Mouse (Mus musculus) G1E (cell line): Measurements from ENCODE around the gene Lrrc75b. TPM values are rescaled to one million over a fixed set of nuclear protein-coding genes. Genes with fewer than 3 reads are reported as not detected.

Experiments
- ATAC-seq: 2 replicates; pipeline ENCODE4 v1.8.0; 2016; ENCODE audit warnings: mild to moderate bottlenecking; ENCODE audit not compliant: insufficient number of reproducible peaks, poor library complexity, low FRiP score, severe bottlenecking; ENCODE audit errors: extremely low read depth
- DNase-seq: peaks from one replicate; pipeline ENCODE4 v3.0.0; 2012; ENCODE audit warnings: low spot score
- H3K27me3 ChIP-seq: 2 replicates; pipeline ENCODE4 v1.6.1; 2012; ENCODE audit warnings: mild to moderate bottlenecking, low read length, inconsistent platforms; ENCODE audit not compliant: insufficient read depth
- H3K36me3 ChIP-seq: replicated peaks from 2 replicates; pipeline ENCODE3; 2012; ENCODE audit warnings: mild to moderate bottlenecking, inconsistent platforms
- H3K4me1 ChIP-seq: 2 replicates; pipeline ENCODE4 v1.6.1; 2012; ENCODE audit warnings: low read depth, low read length, inconsistent platforms, mixed read lengths; ENCODE audit not compliant: insufficient read depth
- H3K4me3 ChIP-seq: 2 replicates; pipeline ENCODE4 v1.5.1; 2012; ENCODE audit warnings: low read depth, mild to moderate bottlenecking, inconsistent platforms, low read length, moderate library complexity, mixed read lengths
- H3K9me3 ChIP-seq: replicated peaks from 2 replicates; pipeline ENCODE4 v1.6.1; 2012; ENCODE audit warnings: inconsistent platforms
- CTCF ChIP-seq: IDR thresholded peaks from 2 replicates; pipeline ENCODE4 v1.5.1; 2012; ENCODE audit warnings: low read depth, low read length, inconsistent platforms, mixed read lengths
- GATA1 ChIP-seq: IDR thresholded peaks from 2 replicates; pipeline ENCODE4 v1.6.1; 2012; ENCODE audit warnings: borderline replicate concordance, low read length, inconsistent platforms, mixed read lengths
- GATA2 ChIP-seq: IDR thresholded peaks from 2 replicates; pipeline ENCODE4 v1.6.1; 2012; ENCODE audit warnings: low read depth, low read length, inconsistent platforms, borderline replicate concordance
- POLR2AphosphoS5 ChIP-seq: IDR thresholded peaks from 2 replicates; pipeline ENCODE4 v1.6.1; 2012; ENCODE audit warnings: low read depth, low read length, inconsistent platforms; ENCODE audit not compliant: insufficient replicate concordance
- TAL1 ChIP-seq: conservative IDR thresholded peaks from 2 replicates; pipeline ENCODE4 v1.6.1; 2012; ENCODE audit warnings: low read depth, low read length, inconsistent platforms, mixed read lengths
- polyA plus RNA-seq: library from polyadenylated mRNA; stranded (reverse); fragments of >175 nt; gene quantifications from 2 replicates; pipeline ENCODE4 v1.2.3, GENCODE M21; 2012
- total RNA-seq, 2 experiments: library from RNA; stranded (forward) in 1 of 2; stranded (reverse) in 1 of 2; fragments of 200-1000 nt in 1 of 2; fragments of >200 nt in 1 of 2; fragmentation: Nextera tagmentation in 1 of 2; gene quantifications; 2 replicates each; pipeline ENCODE4 v1.2.3; 2014 to 2017

Gene Lrrc75b
- total and polyA plus RNA-seq, 3 experiments = 0.05 TPM; not detected in 2

DNA sequence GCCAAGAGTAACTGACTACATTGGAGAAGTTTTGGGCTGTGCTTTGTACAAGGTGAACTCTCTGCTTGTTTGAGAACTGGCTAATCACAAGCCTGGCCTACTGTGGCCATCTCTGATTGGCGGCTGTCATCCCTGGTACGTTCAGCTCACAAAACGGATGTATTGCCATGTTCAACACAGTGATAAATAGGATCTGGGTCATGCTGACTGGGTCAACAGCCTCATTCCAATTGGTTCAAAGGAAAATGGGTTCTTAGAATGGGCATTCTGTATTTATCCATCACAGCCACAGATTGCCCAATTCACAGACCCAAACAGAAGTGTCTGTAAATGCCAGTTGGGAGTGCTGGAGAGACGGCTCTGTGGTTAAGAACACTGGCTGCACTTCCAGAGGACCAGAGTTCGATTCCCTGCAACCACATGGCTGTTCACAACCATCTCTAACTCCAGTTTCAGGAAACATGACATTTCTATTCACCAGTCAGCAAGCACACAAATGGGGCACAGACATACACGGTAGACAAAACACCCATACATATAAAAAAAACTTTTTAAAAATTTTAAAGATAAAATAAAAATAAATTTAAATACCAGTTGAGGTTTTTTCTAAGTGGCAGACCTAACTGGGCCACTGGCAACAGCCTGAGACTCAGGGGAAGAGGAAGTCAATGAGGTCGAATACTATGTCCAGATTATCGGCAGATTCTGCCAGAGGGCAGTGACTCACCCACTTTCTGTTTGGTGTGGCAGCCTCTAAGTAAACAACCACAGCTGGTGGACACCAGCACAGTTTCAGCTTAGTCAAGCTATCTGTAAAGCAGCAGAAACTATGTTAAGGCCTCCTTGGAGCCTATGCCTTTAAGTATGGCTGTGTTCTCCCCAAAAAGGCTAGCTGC is 55.6 kb downstream of the Lrrc75b start:
- Histone ChIP-seq H3K4me1 (peaks cover 9% of the 10 kb centered on the region; the same call in 1 of the 2 replicates), H3K27me3 (no peaks in the 10 kb centered on the region), H3K9me3 (no peaks in the 10 kb centered on the region), H3K4me3 (no peak overlapping the region), H3K36me3 (peaks cover 50% of the 10 kb centered on the region)
- TF ChIP-seq TAL1 (no peak), GATA2 (no peak), GATA1 (no peak)
- DNase-seq = no peak
- peak; percentile 57 for ATAC-seq

DNA sequence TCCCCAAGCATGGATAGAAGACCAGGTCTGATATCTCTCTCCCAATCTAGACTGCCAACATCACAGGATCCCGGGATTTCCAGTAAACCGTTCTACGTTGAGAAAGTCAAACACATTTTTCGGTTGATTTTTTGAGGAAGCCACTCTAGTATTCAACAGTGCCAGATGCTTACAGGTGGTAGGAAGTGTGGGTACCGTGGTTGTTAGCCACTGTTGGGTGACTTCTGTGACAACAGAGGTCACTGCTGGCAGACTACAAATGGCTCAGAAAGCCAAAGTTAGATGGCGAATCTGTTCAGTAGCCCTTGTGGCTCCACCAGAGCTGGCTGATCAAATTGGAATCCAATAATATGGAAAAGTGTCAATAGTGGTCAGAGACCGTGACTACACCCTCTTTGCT is 56.4 kb downstream of the Lrrc75b start:
- H3K9me3 ChIP-seq = no peaks in the 10 kb centered on the region
- H3K4me1 ChIP-seq = 0 out of 2 replicates have a peak, but pooled peaks cover 5% of the 10 kb centered on the region
- no peak for TF ChIP-seq GATA1
- no peak for ATAC-seq
- no peak for DNase-seq
- H3K27me3 ChIP-seq = no peaks in the 10 kb centered on the region
- no peak overlapping the region for H3K4me3 ChIP-seq
- peaks cover 42% of the 10 kb centered on the region for H3K36me3 ChIP-seq

DNA sequence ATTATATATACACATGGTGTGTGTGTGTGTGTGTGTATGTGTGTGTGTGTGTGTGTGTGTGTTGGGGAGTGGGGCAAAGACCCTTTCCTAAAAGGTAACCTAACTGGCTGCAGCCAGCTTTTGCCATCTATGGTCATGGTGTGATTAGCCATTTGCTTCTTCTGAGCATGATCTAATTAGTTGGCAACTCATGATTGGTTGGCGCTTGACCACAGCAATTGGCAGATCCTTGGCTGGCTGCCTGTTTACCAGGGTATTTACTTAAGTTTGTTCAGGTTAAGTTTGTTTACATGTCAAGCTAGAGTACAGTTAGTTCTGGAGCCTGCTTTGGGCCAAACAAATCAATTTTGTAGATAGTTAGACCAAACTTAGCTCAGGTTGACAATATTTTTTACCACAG is 58.5 kb downstream of the Lrrc75b start:
- DNase-seq (no peak), ATAC-seq (no peak)
- 0 out of 2 replicates have a peak, but pooled peaks cover 5% of the 10 kb centered on the region for H3K4me1 ChIP-seq
- H3K36me3 ChIP-seq = peaks cover 22% of the 10 kb centered on the region
- no peaks in the 10 kb centered on the region; the same call in 1 of the 2 replicates for H3K27me3 ChIP-seq
- no peak overlapping the region for H3K4me3 ChIP-seq
- no peaks in the 10 kb centered on the region for H3K9me3 ChIP-seq
- TF ChIP-seq CTCF (no peak), GATA2 (no peak), GATA1 (no peak), TAL1 (no peak), POLR2AphosphoS5 (no peak)

DNA sequence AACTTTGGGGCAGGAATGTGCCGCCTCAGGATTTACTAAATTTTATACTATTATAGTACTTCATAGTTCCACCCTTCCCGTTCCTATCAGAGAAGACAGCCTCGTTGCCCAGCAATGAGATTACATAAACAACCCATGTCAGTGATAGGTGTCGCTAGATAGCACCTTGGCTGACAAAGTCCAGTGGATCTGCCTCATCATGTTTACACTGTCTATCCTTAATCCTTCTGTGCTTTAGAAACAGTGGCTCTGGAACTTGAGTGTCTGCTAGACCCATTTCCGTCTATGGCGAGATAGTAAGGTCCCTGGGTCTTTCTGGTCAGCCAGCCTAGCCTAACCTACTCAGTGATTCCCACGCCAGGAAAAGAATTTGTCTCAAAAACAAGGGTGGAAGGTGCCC is 59.8 kb downstream of the Lrrc75b start:
- Histone ChIP-seq H3K4me3 (no peak overlapping the region), H3K4me1 (0 out of 2 replicates have a peak, but pooled peaks cover 5% of the 10 kb centered on the region), H3K36me3 (peaks cover 17% of the 10 kb centered on the region), H3K9me3 (no peaks in the 10 kb centered on the region), H3K27me3 (peaks cover 2% of the 10 kb centered on the region; the same call in 1 of the 2 replicates)
- DNase-seq (no peak), ATAC-seq (no peak)
- TF ChIP-seq CTCF (no peak), POLR2AphosphoS5 (no peak), GATA2 (no peak), TAL1 (no peak), GATA1 (no peak)

Other genes with a start within 250 kb of the Lrrc75b start
- not detected in 2 replicates for gene Adora2a, start 243.5 kb downstream of the Lrrc75b start, total RNA-seq (2014; fragmentation: Nextera tagmentation)
- 0.06 and 0.33 TPM in 2 replicates for gene Adora2a, start 243.5 kb downstream of the Lrrc75b start, total RNA-seq (2017)
- gene Adora2a, start 243.5 kb downstream of the Lrrc75b start, polyA plus RNA-seq = 0.03 TPM in 1 of 2 replicates, not detected in the other
- not detected in 2 replicates for gene Upb1, start 159.2 kb downstream of the Lrrc75b start, total RNA-seq (2014; fragmentation: Nextera tagmentation)
- gene Upb1, start 159.2 kb downstream of the Lrrc75b start, total RNA-seq (2017) = 0.17 and 0.27 TPM in 2 replicates
- not detected in 2 replicates for gene Upb1, start 159.2 kb downstream of the Lrrc75b start, polyA plus RNA-seq
- gene Snrpd3, start 42.8 kb downstream of the Lrrc75b start, total RNA-seq (2014; fragmentation: Nextera tagmentation) = 83.0 and 116 TPM in 2 replicates
- 50.9 and 51.6 TPM in 2 replicates for gene Snrpd3, start 42.8 kb downstream of the Lrrc75b start, total RNA-seq (2017)
- 19.5 and 29.9 TPM in 2 replicates for gene Snrpd3, start 42.8 kb downstream of the Lrrc75b start, polyA plus RNA-seq
- 17.0 and 26.1 TPM in 2 replicates for gene Gucd1, start 42.4 kb downstream of the Lrrc75b start, total RNA-seq (2014; fragmentation: Nextera tagmentation)
- gene Gucd1, start 42.4 kb downstream of the Lrrc75b start, total RNA-seq (2017) = 41.7 and 48.6 TPM in 2 replicates
- gene Gucd1, start 42.4 kb downstream of the Lrrc75b start, polyA plus RNA-seq = 14.5 and 15.8 TPM in 2 replicates
- gene Ggt1, start 1.3 kb upstream of the Lrrc75b start, total RNA-seq (2014; fragmentation: Nextera tagmentation) = not detected in 2 replicates
- not detected in 2 replicates for gene Ggt1, start 1.3 kb upstream of the Lrrc75b start, total RNA-seq (2017)
- 0.12 TPM in 1 of 2 replicates, not detected in the other for gene Ggt1, start 1.3 kb upstream of the Lrrc75b start, polyA plus RNA-seq
- not detected in 2 replicates for gene Ggt5, start 29.0 kb upstream of the Lrrc75b start, total RNA-seq (2014; fragmentation: Nextera tagmentation)
- gene Ggt5, start 29.0 kb upstream of the Lrrc75b start, total RNA-seq (2017) = 0.22 TPM in 1 of 2 replicates, not detected in the other
- not detected in 2 replicates for gene Ggt5, start 29.0 kb upstream of the Lrrc75b start, polyA plus RNA-seq
- gene Susd2, start 83.7 kb upstream of the Lrrc75b start, total RNA-seq (2014; fragmentation: Nextera tagmentation) = not detected in 2 replicates
- gene Susd2, start 83.7 kb upstream of the Lrrc75b start, total RNA-seq (2017) = 0.05 and 0.06 TPM in 2 replicates
- gene Susd2, start 83.7 kb upstream of the Lrrc75b start, polyA plus RNA-seq = 0.06 and 0.10 TPM in 2 replicates
- gene Cabin1, start 204.0 kb upstream of the Lrrc75b start, total RNA-seq (2014; fragmentation: Nextera tagmentation) = 96.5 and 108 TPM in 2 replicates
- 28.9 and 30.5 TPM in 2 replicates for gene Cabin1, start 204.0 kb upstream of the Lrrc75b start, total RNA-seq (2017)
- 74.0 and 78.7 TPM in 2 replicates for gene Cabin1, start 204.0 kb upstream of the Lrrc75b start, polyA plus RNA-seq
- 10.8 and 11.9 TPM in 2 replicates for gene Ddt, start 213.1 kb upstream of the Lrrc75b start, total RNA-seq (2014; fragmentation: Nextera tagmentation)
- 73.2 and 74.6 TPM in 2 replicates for gene Ddt, start 213.1 kb upstream of the Lrrc75b start, total RNA-seq (2017)
- gene Ddt, start 213.1 kb upstream of the Lrrc75b start, polyA plus RNA-seq = 74.6 and 108 TPM in 2 replicates
- not detected in 2 replicates for gene Gm20441, start 220.6 kb upstream of the Lrrc75b start, total RNA-seq (2014; fragmentation: Nextera tagmentation)
- gene Gm20441, start 220.6 kb upstream of the Lrrc75b start, total RNA-seq (2017) = not detected in 2 replicates
- gene Gm20441, start 220.6 kb upstream of the Lrrc75b start, polyA plus RNA-seq = not detected in 2 replicates
- gene Gstt3, start 221.1 kb upstream of the Lrrc75b start, total RNA-seq (2014; fragmentation: Nextera tagmentation) = 0.39 TPM in 1 of 2 replicates, not detected in the other
- gene Gstt3, start 221.1 kb upstream of the Lrrc75b start, total RNA-seq (2017) = 0.49 and 1.1 TPM in 2 replicates
- gene Gstt3, start 221.1 kb upstream of the Lrrc75b start, polyA plus RNA-seq = 0.18 and 0.24 TPM in 2 replicates
- not detected in 2 replicates for gene Gstt1, start 238.3 kb upstream of the Lrrc75b start, total RNA-seq (2014; fragmentation: Nextera tagmentation)
- gene Gstt1, start 238.3 kb upstream of the Lrrc75b start, total RNA-seq (2017) = 0.22 and 1.9 TPM in 2 replicates
- 0.07 TPM in 1 of 2 replicates, not detected in the other for gene Gstt1, start 238.3 kb upstream of the Lrrc75b start, polyA plus RNA-seq